Mouse (Mus musculus) gastrocnemius, postnatal 14 days (tissue): ENCODE results near the gene Abca4. TPM values are rescaled to one million over a fixed set of nuclear protein-coding genes. Genes with fewer than 3 reads are reported as not detected.

Experiments used
- DNase-seq: peaks from one replicate; pipeline ENCODE4 v3.0.0; 2021; ENCODE audit warnings: mixed read lengths
- intact Hi-C: fragments of 180-260 bp; cut with DNase I; formaldehyde crosslinking; loops from one replicate; pipeline ENCODE4 v1.15.1; 2025; ENCODE audit warnings: low total_unique reads
- total RNA-seq, 2 experiments: library from RNA; stranded (reverse); gene quantifications; 2 replicates each; pipeline ENCODE4 v1.2.3; 2021

Abca4 gene
- total RNA-seq, 2 experiments from 2014 or later, result 1.0 to 1.1 TPM

- no peak for DNase-seq
Measured at GRCm38 (mm10) chr3:122102091-122102490, 57.8 kb downstream of the Abca4 start.

GRCm38 (mm10) chr3:122103864-122104808 is 59.9 kb downstream of the Abca4 start:
- DNase-seq, result peak; percentile 90
- intact Hi-C loops, result loop anchor here (5.0 to 10.0 kb wide), 3 partner anchors 109 to 217 kb away; no protein-coding TSS in a partner anchor

More at GRCm38 (mm10) chr3:122102091-122102490, 57.8 kb downstream of the Abca4 start:
- intact Hi-C loops, result loop anchor here (5.0 to 10.0 kb wide), 3 partner anchors 107 to 215 kb away; no protein-coding TSS in a partner anchor

GRCm38 (mm10) chr3:122106920-122107319 is 62.7 kb downstream of the Abca4 start:
- intact Hi-C loops, result loop anchor here (10.0 kb wide), 1 partner anchor 112 kb away; no protein-coding TSS in a partner anchor

GRCm38 (mm10) chr3:122107643-122108194 is 63.5 kb downstream of the Abca4 start:
- no peak for DNase-seq
- intact Hi-C loops, result loop anchor here (10.0 kb wide), 1 partner anchor 113 kb away; no protein-coding TSS in a partner anchor

More at GRCm38 (mm10) chr3:122106920-122107319, 62.7 kb downstream of the Abca4 start:
- no peak for DNase-seq

GRCm38 (mm10) chr3:122109461-122109860 is 65.2 kb downstream of the Abca4 start:
- DNase-seq, result no peak
- intact Hi-C loops, result loop anchor here (10.0 kb wide), 1 partner anchor 115 kb away; no protein-coding TSS in a partner anchor

- intact Hi-C loops, result no loop called here
- DNase-seq, result no peak
Measured at GRCm38 (mm10) chr3:122111141-122111981, 67.1 kb downstream of the Abca4 start.

- DNase-seq, result no peak
- intact Hi-C loops, result no loop called here
Measured at GRCm38 (mm10) chr3:122118651-122119214, 74.5 kb downstream of the Abca4 start.

GRCm38 (mm10) chr3:122119733-122120132 is 75.5 kb downstream of the Abca4 start:
- no peak for DNase-seq
- intact Hi-C loops, result loop anchor here (5.0 kb wide), 1 partner anchor 152 kb away; no protein-coding TSS in a partner anchor

GRCm38 (mm10) chr3:122120217-122120616 is 76.0 kb downstream of the Abca4 start:
- no peak for DNase-seq
- intact Hi-C loops, result loop anchor here (5.0 kb wide), 1 partner anchor 153 kb away; no protein-coding TSS in a partner anchor

GRCm38 (mm10) chr3:122122127-122122663 is 78.0 kb downstream of the Abca4 start:
- peak; percentile 96 for DNase-seq
- intact Hi-C loops, result loop anchor here (5.0 kb wide), 1 partner anchor 155 kb away; no protein-coding TSS in a partner anchor

GRCm38 (mm10) chr3:122122838-122123237 is 78.6 kb downstream of the Abca4 start:
- peak; percentile 24 for DNase-seq
- intact Hi-C loops, result loop anchor here (5.0 kb wide), 1 partner anchor 156 kb away; no protein-coding TSS in a partner anchor

- intact Hi-C loops, result no loop called here
- peak; percentile 14 for DNase-seq
Measured at GRCm38 (mm10) chr3:122128999-122129493, 84.8 kb downstream of the Abca4 start.

- DNase-seq, result peak; percentile 44
- intact Hi-C loops, result no loop called here
Measured at GRCm38 (mm10) chr3:122130771-122131170, 86.5 kb downstream of the Abca4 start.

GRCm38 (mm10) chr3:122131633-122132032 is 87.4 kb downstream of the Abca4 start:
- intact Hi-C loops, result no loop called here
- DNase-seq, result no peak

GRCm38 (mm10) chr3:122133255-122133654 is 89.0 kb downstream of the Abca4 start:
- DNase-seq, result no peak
- intact Hi-C loops, result no loop called here

GRCm38 (mm10) chr3:122133840-122134239 is 89.6 kb downstream of the Abca4 start:
- DNase-seq, result no peak
- intact Hi-C loops, result no loop called here

- DNase-seq, result peak; percentile 54
Measured at GRCm38 (mm10) chr3:122140589-122141400, 96.6 kb downstream of the Abca4 start.

More at GRCm38 (mm10) chr3:122140589-122141400, 96.6 kb downstream of the Abca4 start:
- intact Hi-C loops, result loop anchor here (5.0 kb wide), 1 partner anchor 258 kb away; no protein-coding TSS in a partner anchor
